Mouse (Mus musculus) neural tube, embryonic 13.5 days (tissue): ENCODE data around the gene Caln1. TPM values are rescaled to one million over a fixed set of nuclear protein-coding genes. Genes with fewer than 3 reads are reported as not detected.

Experiments used
- ATAC-seq: fragments of 200-750 bp; cut with Nextera tagmentation; 2 replicates; pipeline ENCODE4 v1.8.0; 2017; ENCODE audit warnings: low read depth, mild to moderate bottlenecking, moderate TSS enrichment, moderate library complexity
- H3K27ac ChIP-seq: fragments of 300-500 bp; sonication (generic); replicated peaks from 2 replicates; pipeline ENCODE4 v1.5.1; 2015; ENCODE audit warnings: moderate library complexity, mild to moderate bottlenecking, inconsistent platforms
- H3K27me3 ChIP-seq: fragments of 300-500 bp; sonication (generic); 2 replicates; pipeline ENCODE4 v1.6.1; 2015; ENCODE audit warnings: mild to moderate bottlenecking, inconsistent platforms
- H3K36me3 ChIP-seq: fragments of 300-500 bp; sonication (generic); 2 replicates; pipeline ENCODE4 v1.6.1; 2015; ENCODE audit warnings: mild to moderate bottlenecking, inconsistent platforms
- H3K4me1 ChIP-seq: fragments of 300-500 bp; sonication (generic); replicated peaks from 2 replicates; pipeline ENCODE4 v1.6.1; 2015; ENCODE audit warnings: inconsistent platforms
- H3K4me2 ChIP-seq: fragments of 300-500 bp; sonication (generic); 2 replicates; pipeline ENCODE4 v1.6.1; 2015; ENCODE audit warnings: inconsistent platforms, mild to moderate bottlenecking, moderate library complexity
- H3K4me3 ChIP-seq: fragments of 300-500 bp; sonication (generic); 2 replicates; pipeline ENCODE4 v1.5.1; 2015; ENCODE audit warnings: mild to moderate bottlenecking, inconsistent platforms
- H3K9ac ChIP-seq: fragments of 300-500 bp; sonication (generic); 2 replicates; pipeline ENCODE4 v1.6.1; 2015; ENCODE audit warnings: moderate library complexity, mild to moderate bottlenecking, inconsistent platforms
- H3K9me3 ChIP-seq: fragments of 300-500 bp; sonication (generic); 2 replicates; pipeline ENCODE4 v1.6.1; 2016; ENCODE audit warnings: inconsistent platforms
- WGBS: fragments of 180-500 bp; shearing (Covaris S2); methylation state at CpG from one replicate; pipeline ENCODE4 v1.1.7; 2015; 5-methylcytosine and 5-hydroxymethylcytosine counted together
- polyA plus RNA-seq: library from polyadenylated mRNA; unstranded; fragments of >200 nt; fragmentation: Nextera tagmentation; extraction: Ambion mirVana; gene quantifications from 2 replicates; pipeline ENCODE4 v1.2.1, GENCODE M21; 2015

Gene Caln1
- 10.5 and 10.8 TPM in 2 replicates for polyA plus RNA-seq

- Histone ChIP-seq H3K9ac (no peak within 1 kb of the TSS), H3K27me3 (no peaks in the 10 kb centered on the region), H3K36me3 (no peaks in the 10 kb centered on the region), H3K4me3 (no peak within 1 kb of the TSS), H3K4me1 (no peaks in the 10 kb centered on the region), H3K27ac (no peak within 1 kb of the TSS), H3K4me2 (no peak within 1 kb of the TSS), H3K9me3 (no peaks in the 10 kb centered on the region)
- WGBS = 69% methylated on average over 11 of the region's 11 CpGs
- no peak for ATAC-seq
These were observed at the start of gene Caln1 for GRCm38 (mm10) chr5:130369237-130369636. Caln1 (plus strand) TSS chr5:130369455.

- peaks cover 11% of the 10 kb centered on the region for H3K36me3 ChIP-seq
- H3K9me3 ChIP-seq = peaks cover 6% of the 10 kb centered on the region; the same call in 1 of the 2 replicates
- no peak overlapping the region for H3K4me3 ChIP-seq
- ATAC-seq = no peak
- no peak overlapping the region for H3K27ac ChIP-seq
- no peak overlapping the region for H3K4me2 ChIP-seq
- 92% methylated on average over 5 of the region's 5 CpGs for WGBS
- H3K4me1 ChIP-seq = peaks cover 5% of the 10 kb centered on the region; the same call in 1 of the 2 replicates
- H3K27me3 ChIP-seq = no peaks in the 10 kb centered on the region
- H3K9ac ChIP-seq = no peak overlapping the region
These were observed 49.5 kb upstream of the Caln1 start for GRCm38 (mm10) chr5:130319783-130320182.

GRCm38 (mm10) chr5:130320485-130320884 lies 48.8 kb upstream of the Caln1 start:
- 78% methylated on average over 3 of the region's 3 CpGs for WGBS
- no peak overlapping the region for H3K4me2 ChIP-seq
- H3K36me3 ChIP-seq = peaks cover 18% of the 10 kb centered on the region
- peaks cover 5% of the 10 kb centered on the region; the same call in 1 of the 2 replicates for H3K4me1 ChIP-seq
- H3K27me3 ChIP-seq = no peaks in the 10 kb centered on the region
- no peak overlapping the region for H3K4me3 ChIP-seq
- H3K9me3 ChIP-seq = peaks cover 6% of the 10 kb centered on the region; the same call in 1 of the 2 replicates
- ATAC-seq = no peak
- H3K9ac ChIP-seq = no peak overlapping the region
- no peak overlapping the region for H3K27ac ChIP-seq

- Histone ChIP-seq H3K4me3 (no peak overlapping the region), H3K27ac (no peak overlapping the region), H3K27me3 (no peaks in the 10 kb centered on the region), H3K4me1 (peaks cover 5% of the 10 kb centered on the region; the same call in 1 of the 2 replicates), H3K4me2 (no peak overlapping the region), H3K36me3 (peaks cover 28% of the 10 kb centered on the region), H3K9me3 (peaks cover 6% of the 10 kb centered on the region; the same call in 1 of the 2 replicates), H3K9ac (no peak overlapping the region)
- 95% methylated on average over 8 of the region's 8 CpGs for WGBS
- no peak for ATAC-seq
These were observed 43.8 kb upstream of the Caln1 start for GRCm38 (mm10) chr5:130325486-130325885.

- Histone ChIP-seq H3K9ac (no peak overlapping the region), H3K4me3 (no peak overlapping the region), H3K9me3 (peaks cover 6% of the 10 kb centered on the region; the same call in 1 of the 2 replicates), H3K4me1 (peaks cover 4% of the 10 kb centered on the region; the same call in 1 of the 2 replicates), H3K36me3 (peaks cover 28% of the 10 kb centered on the region), H3K27me3 (no peaks in the 10 kb centered on the region), H3K27ac (no peak overlapping the region), H3K4me2 (no peak overlapping the region)
- no peak for ATAC-seq
- WGBS = 61% methylated on average over 6 of the region's 6 CpGs
These were observed 41.5 kb upstream of the Caln1 start for GRCm38 (mm10) chr5:130327615-130328263.

- 77% methylated on average over 9 of the region's 9 CpGs for WGBS
- H3K4me1 ChIP-seq = peaks cover 4% of the 10 kb centered on the region; the same call in 1 of the 2 replicates
- no peak for ATAC-seq
These were observed 40.9 kb upstream of the Caln1 start for GRCm38 (mm10) chr5:130328366-130328765.

GRCm38 (mm10) chr5:130329889-130330288 lies 39.4 kb upstream of the Caln1 start:
- H3K9me3 ChIP-seq = no peaks in the 10 kb centered on the region
- 85% methylated on average over 2 of the region's 2 CpGs for WGBS

More at GRCm38 (mm10) chr5:130328366-130328765, 40.9 kb upstream of the Caln1 start:
- Histone ChIP-seq H3K4me3 (no peak overlapping the region), H3K27me3 (no peaks in the 10 kb centered on the region), H3K9me3 (peaks cover 6% of the 10 kb centered on the region; the same call in 1 of the 2 replicates), H3K27ac (no peak overlapping the region), H3K36me3 (peaks cover 28% of the 10 kb centered on the region), H3K4me2 (no peak overlapping the region), H3K9ac (no peak overlapping the region)

GRCm38 (mm10) chr5:130330801-130331200 lies 38.5 kb upstream of the Caln1 start:
- no peak for ATAC-seq
- H3K4me2 ChIP-seq = no peak overlapping the region
- no peaks in the 10 kb centered on the region for H3K27me3 ChIP-seq
- no peaks in the 10 kb centered on the region for H3K9me3 ChIP-seq
- peaks cover 24% of the 10 kb centered on the region for H3K36me3 ChIP-seq
- peaks cover 4% of the 10 kb centered on the region; the same call in 1 of the 2 replicates for H3K4me1 ChIP-seq
- H3K4me3 ChIP-seq = no peak overlapping the region
- H3K9ac ChIP-seq = no peak overlapping the region
- peak overlapping the region; percentile 38; the same call in 1 of the 2 replicates for H3K27ac ChIP-seq
- 87% methylated on average over 4 of the region's 4 CpGs for WGBS

More at GRCm38 (mm10) chr5:130329889-130330288, 39.4 kb upstream of the Caln1 start:
- peaks cover 24% of the 10 kb centered on the region for H3K36me3 ChIP-seq
- H3K9ac ChIP-seq = no peak overlapping the region
- H3K4me1 ChIP-seq = peaks cover 4% of the 10 kb centered on the region; the same call in 1 of the 2 replicates
- H3K27me3 ChIP-seq = no peaks in the 10 kb centered on the region
- no peak for ATAC-seq
- no peak overlapping the region for H3K4me3 ChIP-seq
- no peak overlapping the region for H3K4me2 ChIP-seq
- no peak overlapping the region for H3K27ac ChIP-seq

GRCm38 (mm10) chr5:130331206-130331605 lies 38.0 kb upstream of the Caln1 start:
- H3K27ac ChIP-seq = peak overlapping the region; percentile 57
- no peaks in the 10 kb centered on the region for H3K27me3 ChIP-seq
- 54% methylated on average over 4 of the region's 4 CpGs for WGBS

GRCm38 (mm10) chr5:130333566-130333965 lies 35.7 kb upstream of the Caln1 start:
- Histone ChIP-seq H3K27ac (no peak overlapping the region), H3K9me3 (no peaks in the 10 kb centered on the region), H3K4me2 (no peak overlapping the region), H3K4me1 (peaks cover 4% of the 10 kb centered on the region; the same call in 1 of the 2 replicates), H3K27me3 (no peaks in the 10 kb centered on the region), H3K36me3 (peaks cover 37% of the 10 kb centered on the region), H3K4me3 (no peak overlapping the region), H3K9ac (no peak overlapping the region)
- no peak for ATAC-seq
- WGBS = 87% methylated on average over 7 of the region's 7 CpGs

More at GRCm38 (mm10) chr5:130331206-130331605, 38.0 kb upstream of the Caln1 start:
- Histone ChIP-seq H3K36me3 (peaks cover 26% of the 10 kb centered on the region), H3K9me3 (no peaks in the 10 kb centered on the region), H3K4me3 (no peak overlapping the region), H3K4me2 (no peak overlapping the region), H3K4me1 (peaks cover 4% of the 10 kb centered on the region; the same call in 1 of the 2 replicates), H3K9ac (no peak overlapping the region)
- ATAC-seq = no peak; the same call in 1 of the 2 replicates

GRCm38 (mm10) chr5:130333971-130334370 lies 35.3 kb upstream of the Caln1 start:
- H3K9ac ChIP-seq = no peak overlapping the region
- H3K4me1 ChIP-seq = peaks cover 4% of the 10 kb centered on the region; the same call in 1 of the 2 replicates
- H3K9me3 ChIP-seq = no peaks in the 10 kb centered on the region
- 92% methylated on average over 11 of the region's 11 CpGs for WGBS
- no peak overlapping the region for H3K27ac ChIP-seq
- H3K36me3 ChIP-seq = peaks cover 37% of the 10 kb centered on the region
- no peak for ATAC-seq
- no peaks in the 10 kb centered on the region for H3K27me3 ChIP-seq
- H3K4me3 ChIP-seq = no peak overlapping the region
- no peak overlapping the region for H3K4me2 ChIP-seq

- Histone ChIP-seq H3K36me3 (peaks cover 39% of the 10 kb centered on the region), H3K9ac (no peak overlapping the region), H3K4me2 (no peak overlapping the region), H3K27me3 (no peaks in the 10 kb centered on the region), H3K4me3 (no peak overlapping the region), H3K4me1 (peaks cover 4% of the 10 kb centered on the region; the same call in 1 of the 2 replicates), H3K9me3 (no peaks in the 10 kb centered on the region), H3K27ac (no peak overlapping the region)
- ATAC-seq = no peak
- WGBS = 99% methylated on average over 4 of the region's 4 CpGs
These were observed 33.8 kb upstream of the Caln1 start for GRCm38 (mm10) chr5:130335462-130335861.
